Mouse (Mus musculus): ENCODE data around the gene Msh5.

Msh5 gene

GRCm38 (mm10) chr17:35046681-35047455 is at the start of gene Msh5:
Msh5 (minus strand) TSS chr17:35046745.
- CTCF ChIA-PET: interaction anchor here in 3 of 4 experiments (1.0 to 2.6 kb wide), 12 partner anchors 12 to 120 kb away, joined by 3 to 13 read pairs (median 6); partner anchors contain the start of gene Ddah2 (in 1 of the 3)

GRCm38 (mm10) chr17:35094475-35095365 is 48.2 kb upstream of the Msh5 start:
- POLR2A ChIA-PET: interaction anchor here in 3 of 4 experiments (0.7 to 1.6 kb wide), 8 partner anchors 11 to 143 kb away, joined by 3 to 4 read pairs (median 3); partner anchors contain the start of genes Csnk2b (in 1 of the 3), Ddah2 (in 1 of the 3), Gpank1 (in 1 of the 3) and Ly6g6e (in 1 of the 3)
- CTCF ChIA-PET: no interaction called here

More at GRCm38 (mm10) chr17:35046681-35047455, at the start of gene Msh5:
- POLR2A ChIA-PET: interaction anchor here (0.6 to 8.9 kb wide), 62 partner anchors 8 to 443 kb away, joined by 3 to 105 read pairs (median 5); partner anchors contain the start of genes Ddah2 (in 3 of the 4), Sapcd1 (in 3 of the 4), D17H6S53E (in 2 of the 4) and Ddx39b (in 2 of the 4)

GRCm38 (mm10) chr17:35092403-35093198 is 46.1 kb upstream of the Msh5 start:
- CTCF ChIA-PET: interaction anchor here in 2 of 4 experiments (0.6 to 1.0 kb wide), 2 partner anchors 76 kb away, joined by 3 read pairs; no protein-coding TSS in a partner anchor
- POLR2A ChIA-PET: interaction anchor here in 2 of 4 experiments (0.5 to 1.5 kb wide), 3 partner anchors 14 to 140 kb away, joined by 3 read pairs; no protein-coding TSS in a partner anchor

- POLR2A ChIA-PET: interaction anchor here in 1 of 4 experiments (0.6 to 3.1 kb wide), 4 partner anchors 10 to 64 kb away, joined by 3 to 11 read pairs (median 4); partner anchors contain the start of genes Csnk2b, Gpank1 and Ly6g6e
- CTCF ChIA-PET: interaction anchor here in 2 of 4 experiments (0.7 to 1.1 kb wide), 2 partner anchors 78 to 79 kb away, joined by 3 read pairs; no protein-coding TSS in a partner anchor
Measured at GRCm38 (mm10) chr17:35090166-35090932, 43.8 kb upstream of the Msh5 start.

- ChIA-PET CTCF (interaction anchor here (0.6 to 4.7 kb wide), 32 partner anchors 9 to 952 kb away, joined by 3 to 28 read pairs (median 4); partner anchors contain the start of genes Ddah2 (in 2 of the 4), Ehmt2 (in 1 of the 4), Ly6g6d (in 1 of the 4) and Ly6g6e (in 1 of the 4)), POLR2A (interaction anchor here (0.6 to 3.1 kb wide), 31 partner anchors 8 to 217 kb away, joined by 3 to 11 read pairs (median 3); partner anchors contain the start of genes Csnk2b (in 2 of the 4), Gpank1 (in 2 of the 4), D17H6S53E (in 1 of the 4) and Ddah2 (in 1 of the 4))
Measured at GRCm38 (mm10) chr17:35088825-35089644, 42.5 kb upstream of the Msh5 start, which contains the start of gene Abhd16a. Abhd16a (plus strand) TSS chr17:35089263.

GRCm38 (mm10) chr17:35088151-35088550 is 41.6 kb upstream of the Msh5 start:
- CTCF ChIA-PET: interaction anchor here (0.6 to 4.7 kb wide), 32 partner anchors 8 to 1100 kb away, joined by 3 to 28 read pairs (median 4); partner anchors contain the start of genes Ddah2 (in 2 of the 4), Ehmt2 (in 1 of the 4), Ly6g6d (in 1 of the 4) and Ly6g6e (in 1 of the 4)

GRCm38 (mm10) chr17:35085208-35085865 is 38.8 kb upstream of the Msh5 start, which contains the start of gene Ly6g6f:
Ly6g6f (minus strand) TSS chr17:35085610.
- ChIA-PET POLR2A (interaction anchor here in 3 of 4 experiments (0.6 to 2.4 kb wide), 17 partner anchors 8 to 203 kb away, joined by 3 to 14 read pairs (median 3); partner anchors contain the start of genes Ly6g6e (in 2 of the 3), Ddx39b (in 1 of the 3), Gm20547 (in 1 of the 3) and Gpank1 (in 1 of the 3)), CTCF (interaction anchor here in 2 of 4 experiments (0.6 to 4.7 kb wide), 4 partner anchors 12 to 682 kb away, joined by 3 to 28 read pairs (median 4); no protein-coding TSS in a partner anchor)

More at GRCm38 (mm10) chr17:35088151-35088550, 41.6 kb upstream of the Msh5 start:
- POLR2A ChIA-PET: interaction anchor here in 3 of 4 experiments (0.6 to 3.1 kb wide), 28 partner anchors 9 to 484 kb away, joined by 3 to 11 read pairs (median 4); partner anchors contain the start of genes Ly6g6e (in 2 of the 3), Agpat1 (in 1 of the 3), Ddah2 (in 1 of the 3) and Msh5 (in 1 of the 3)

- CTCF ChIA-PET: interaction anchor here in 2 of 4 experiments (0.6 to 1.6 kb wide), 3 partner anchors 13 to 402 kb away, joined by 3 to 6 read pairs (median 3); no protein-coding TSS in a partner anchor
- POLR2A ChIA-PET: interaction anchor here in 3 of 4 experiments (0.7 to 2.1 kb wide), 7 partner anchors 10 to 170 kb away, joined by 3 to 5 read pairs (median 4); partner anchors contain the start of genes Ddx39b (in 1 of the 3) and Msh5 (in 1 of the 3)
Measured at GRCm38 (mm10) chr17:35083929-35084497, 37.5 kb upstream of the Msh5 start.

GRCm38 (mm10) chr17:35082841-35083576 is 36.5 kb upstream of the Msh5 start:
- CTCF ChIA-PET: interaction anchor here in 2 of 4 experiments (0.5 to 1.6 kb wide), 4 partner anchors 14 to 810 kb away, joined by 3 to 6 read pairs (median 4); no protein-coding TSS in a partner anchor
- POLR2A ChIA-PET: interaction anchor here in 3 of 4 experiments (0.7 to 1.5 kb wide), 5 partner anchors 11 to 158 kb away, joined by 3 to 4 read pairs (median 4); partner anchors contain the start of gene Ddx39b (in 1 of the 3)

GRCm38 (mm10) chr17:35080710-35081109 is 34.2 kb upstream of the Msh5 start:
- CTCF ChIA-PET: interaction anchor here in 1 of 4 experiments (0.6 to 1.1 kb wide), 3 partner anchors 9 to 164 kb away, joined by 3 to 4 read pairs (median 3); no protein-coding TSS in a partner anchor
- POLR2A ChIA-PET: interaction anchor here in 2 of 4 experiments (1.2 to 2.1 kb wide), 4 partner anchors 9 to 128 kb away, joined by 4 to 7 read pairs (median 5); partner anchors contain the start of gene Ddah2 (in 1 of the 2)

GRCm38 (mm10) chr17:35080248-35080647 is 33.7 kb upstream of the Msh5 start:
- ChIA-PET CTCF (interaction anchor here in 3 of 4 experiments (0.6 to 1.9 kb wide), 6 partner anchors 8 to 174 kb away, joined by 3 to 6 read pairs (median 4); partner anchors contain the start of genes Abhd16a (in 1 of the 3) and Ddah2 (in 1 of the 3)), POLR2A (interaction anchor here in 3 of 4 experiments (0.8 to 2.5 kb wide), 7 partner anchors 9 to 128 kb away, joined by 3 to 10 read pairs (median 5); partner anchors contain the start of gene Ddah2 (in 2 of the 3))

- CTCF ChIA-PET: interaction anchor here (0.6 to 1.9 kb wide), 6 partner anchors 9 to 274 kb away, joined by 3 to 6 read pairs (median 6); partner anchors contain the start of genes Abhd16a (in 1 of the 4), Ddah2 (in 1 of the 4) and Msh5 (in 1 of the 4)
- POLR2A ChIA-PET: interaction anchor here in 3 of 4 experiments (0.6 to 2.5 kb wide), 12 partner anchors 8 to 199 kb away, joined by 3 to 10 read pairs (median 4); partner anchors contain the start of gene Ddah2 (in 2 of the 3)
Measured at GRCm38 (mm10) chr17:35079778-35080177, 33.2 kb upstream of the Msh5 start.

All from embryonic stem cell, embryonic (primary cell).